18 mouse cellular contexts compared by ENCODE assay signal in the genomic region with DNA sequence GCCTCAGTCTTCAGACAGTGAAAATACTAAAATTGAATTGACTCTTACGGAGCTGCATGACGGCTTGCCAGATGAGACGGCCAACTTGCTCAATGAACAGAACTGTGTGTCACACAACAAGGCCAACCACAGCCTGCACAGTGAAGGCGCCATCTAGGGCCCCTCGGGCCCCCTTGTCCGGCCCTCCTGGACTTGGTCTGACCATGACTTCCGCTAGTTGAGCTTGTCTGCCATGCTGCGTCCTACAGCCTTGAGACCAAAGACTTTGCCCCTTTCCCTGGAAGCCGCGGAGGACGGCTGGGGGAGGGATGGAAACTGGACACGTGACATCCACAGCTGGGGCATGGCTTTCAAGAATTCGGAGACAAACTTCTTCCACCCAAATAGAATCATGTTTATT.
DNase-seq lines count a peak whose midpoint lies in the region; ATAC-seq and TF ChIP-seq lines count a peak whose summit lies in the region.
"Had no signal": no experiment of that assay in that cellular context is flagged by ENCODE, and none has a peak within 500 bp of the region (broad histone marks: within the 10 kb centered on the region; RNA-seq: fewer than 3 reads in every experiment).

No protein-coding gene starts in this region.

- no peak overlapping the region for H3K4me2 ChIP-seq in lung, postnatal 0 days (replicated peaks; ENCODE audit: low read depth, low read length)
- H3K4me2 ChIP-seq: embryonic facial prominence, embryonic 15.5 days; heart, embryonic 13.5 days; hindbrain, embryonic 14.5 days; intestine, embryonic 15.5 days; liver, embryonic 13.5 days; lung, embryonic 14.5 days; midbrain, embryonic 11.5 days had no signal

- 78% methylated on average over 13 of the region's 13 CpGs for WGBS in lung, postnatal 0 days

- TF ChIP-seq EP300 in lung, postnatal 0 days (IDR thresholded peaks at IDR 0.05): no peak

- no peak overlapping the region for H3K9ac ChIP-seq in lung, postnatal 0 days (replicated peaks; ENCODE audit: low read depth)
- H3K9ac ChIP-seq: embryonic facial prominence, embryonic 15.5 days; heart, embryonic 13.5 days; hindbrain, embryonic 14.5 days; intestine, embryonic 15.5 days; liver, embryonic 13.5 days; lung, embryonic 14.5 days had no signal

- no peaks in the 10 kb centered on the region for H3K9me3 ChIP-seq in lung, postnatal 0 days (ENCODE audit: low read length)
- H3K9me3 ChIP-seq: embryonic facial prominence, embryonic 15.5 days; heart, embryonic 13.5 days; intestine, embryonic 15.5 days; liver, embryonic 13.5 days had no signal

- peak; percentile 33 for DNase-seq in gastrocnemius, postnatal 25 days
- no peak for DNase-seq in gastrocnemius, postnatal 14 days
- DNase-seq in lung, postnatal 0 days (ENCODE audit: low spot score): no peak
- no peak for DNase-seq in lung, postnatal 10 days
- DNase-seq in kidney, adult 8-10 months: peak; percentile 67 to 68
- no peak for DNase-seq in frontal cortex, adult 2 months (ENCODE audit: extremely low spot score in 1 of 2, low spot score in 1 of 2)
- no peak for DNase-seq in embryo, embryonic 10 days (ENCODE audit: low spot score)
- no peak for DNase-seq in natural killer cell, adult 2 months (ENCODE audit: low spot score in 2 of 2)
- DNase-seq: liver, embryonic 13.5 days had no signal

- H3K27me3 ChIP-seq in lung, postnatal 0 days (replicated peaks; ENCODE audit: insufficient read depth, low read length): no peaks in the 10 kb centered on the region
- H3K27me3 ChIP-seq: embryonic facial prominence, embryonic 15.5 days; heart, embryonic 13.5 days; intestine, embryonic 15.5 days; liver, embryonic 13.5 days had no signal

- H3K36me3 ChIP-seq in lung, postnatal 0 days (ENCODE audit: insufficient read depth, low read length): no peaks in the 10 kb centered on the region
- H3K36me3 ChIP-seq: embryonic facial prominence, embryonic 15.5 days; intestine, embryonic 15.5 days had no signal

- no peak overlapping the region for H3K4me3 ChIP-seq in lung, postnatal 0 days (ENCODE audit: low read depth, low read length)
- H3K4me3 ChIP-seq: embryonic facial prominence, embryonic 15.5 days; heart, embryonic 13.5 days; intestine, embryonic 15.5 days; liver, embryonic 13.5 days had no signal

- H3K27ac ChIP-seq in lung, postnatal 0 days (ENCODE audit: low read length): no peak overlapping the region
- H3K27ac ChIP-seq: embryonic facial prominence, embryonic 15.5 days; heart, embryonic 13.5 days; hindbrain, embryonic 14.5 days; intestine, embryonic 15.5 days; liver, embryonic 13.5 days; macrophage; stomach, postnatal 0 days had no signal

- intact Hi-C loops in gastrocnemius, postnatal 14 days (cut with DNase I; ENCODE audit: low total_unique reads): loop anchor here (2.0 kb wide), 1 partner anchor 113 kb away; no protein-coding TSS in a partner anchor

- H3K4me1 ChIP-seq in lung, postnatal 0 days (ENCODE audit: insufficient read depth, low read depth, low read length): no peaks in the 10 kb centered on the region
- H3K4me1 ChIP-seq: embryonic facial prominence, embryonic 15.5 days; heart, embryonic 13.5 days; intestine, embryonic 15.5 days had no signal

- ATAC-seq in lung, postnatal 0 days: 0 out of 2 replicates have a peak, but pooled peaks have one; percentile 4
- ATAC-seq: forebrain, embryonic 16.5 days had no signal

- no peak for TF ChIP-seq CTCF in lung, postnatal 0 days (IDR thresholded peaks at IDR 0.05)

Comparison
In these comparisons a context has a peak if more than half of its experiments do, and no peak if none do; other contexts are left out.
1. DNase-seq: peak in gastrocnemius, postnatal 25 days (single experiment) and kidney, adult 8-10 months (2 of 2); none in gastrocnemius, postnatal 14 days (single experiment), lung, postnatal 0 days (single experiment), lung, postnatal 10 days (single experiment), frontal cortex, adult 2 months (0 of 2), embryo, embryonic 10 days (single experiment) and natural killer cell, adult 2 months (0 of 2).